Mouse (Mus musculus) cerebellum, postnatal 36 days (tissue): ENCODE measurements at regions not wholly inside any gene's neighbourhood (a gene's known extent, or its start where the extent isn't known, plus 50 kb on each side); places are given as distances from the start of the nearest gene placed in this dataset.
"Not testable (repeated sequence)": the region's sequence is repeated elsewhere in the genome, so short reads cannot be mapped to it uniquely, and the experiment has no call there.

Source experiments
- DNase-seq, 2 experiments: peaks; one replicate each; pipeline ENCODE4 v3.0.0; 2021 to 2022; ENCODE audit warnings: mixed read lengths in 2 of 2

DNA sequence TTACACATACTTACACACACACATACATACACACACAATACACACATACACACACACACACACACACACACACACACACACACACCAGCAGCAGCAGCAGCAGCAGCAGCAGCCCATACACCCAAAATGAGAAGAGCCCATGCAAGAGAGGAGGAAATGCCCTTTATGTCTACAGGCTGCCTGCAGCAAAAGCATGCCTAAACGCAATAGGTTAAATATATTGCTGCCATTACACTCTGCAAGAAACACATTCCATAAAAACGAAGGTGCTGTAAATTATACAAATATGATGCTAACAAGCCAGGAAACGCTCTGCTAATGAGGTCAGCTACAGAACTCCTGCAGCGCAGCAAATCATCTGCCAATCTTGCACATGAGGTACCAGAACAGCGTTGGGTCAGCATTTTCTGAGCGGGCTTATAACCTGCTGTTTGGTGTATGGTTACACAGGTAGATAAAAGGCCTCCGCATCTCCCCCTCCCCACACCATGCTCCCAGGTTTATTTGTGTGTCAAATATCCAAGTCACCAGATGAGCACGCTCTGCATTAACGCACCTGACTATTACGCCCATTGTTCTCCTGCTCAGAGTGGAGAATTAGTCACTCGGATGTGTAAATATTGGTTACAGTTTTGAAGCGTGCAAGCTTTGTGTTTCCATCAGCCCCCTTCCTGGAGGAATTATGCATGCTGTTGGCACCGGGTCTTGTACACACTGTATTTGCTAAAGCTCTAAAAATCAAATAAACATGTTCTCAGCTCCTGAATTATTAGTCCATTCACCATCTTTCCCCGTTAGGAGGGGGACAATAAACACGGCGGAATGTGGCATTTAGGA, 214.0 kb upstream of the Zfp703 start:
- DNase-seq = peak; percentile 74 to 75

DNA sequence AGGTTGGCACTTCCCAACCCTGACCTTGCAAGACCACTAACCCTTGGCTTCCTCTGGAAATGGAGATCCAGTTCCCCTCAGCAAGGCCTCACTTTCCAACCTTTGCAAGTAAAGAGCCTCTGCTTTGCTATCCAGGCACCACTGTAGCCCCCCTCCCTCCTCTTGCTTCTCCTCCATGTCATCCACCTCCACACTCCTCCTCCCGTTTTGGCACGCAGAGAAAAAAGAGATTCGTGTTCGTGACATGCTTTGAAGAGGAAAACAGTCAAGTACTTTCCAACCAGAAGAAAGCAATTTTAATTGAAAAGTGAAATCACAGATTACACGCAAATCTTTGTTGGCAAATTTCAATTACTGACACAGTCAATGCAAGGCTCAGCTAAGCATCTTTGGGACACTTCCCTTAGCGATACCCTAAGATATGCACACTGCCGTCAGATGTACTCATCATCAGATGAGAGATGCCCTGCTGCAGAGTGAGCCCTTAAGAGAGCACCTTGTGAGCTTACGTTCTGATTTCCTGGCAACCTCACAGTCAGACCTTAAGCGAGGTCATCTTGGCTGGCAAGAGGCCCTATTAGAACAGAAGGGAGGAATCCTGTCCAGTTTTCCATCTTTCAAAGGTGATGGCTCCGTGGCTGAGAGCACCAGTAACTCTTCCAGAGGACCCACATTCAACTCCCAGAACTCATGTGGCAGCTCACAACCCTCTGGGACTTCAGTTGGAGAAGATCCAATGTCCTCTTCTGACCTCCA, 208.5 kb upstream of the Zfp703 start:
- DNase-seq = peak; percentile 60 to 74

DNA sequence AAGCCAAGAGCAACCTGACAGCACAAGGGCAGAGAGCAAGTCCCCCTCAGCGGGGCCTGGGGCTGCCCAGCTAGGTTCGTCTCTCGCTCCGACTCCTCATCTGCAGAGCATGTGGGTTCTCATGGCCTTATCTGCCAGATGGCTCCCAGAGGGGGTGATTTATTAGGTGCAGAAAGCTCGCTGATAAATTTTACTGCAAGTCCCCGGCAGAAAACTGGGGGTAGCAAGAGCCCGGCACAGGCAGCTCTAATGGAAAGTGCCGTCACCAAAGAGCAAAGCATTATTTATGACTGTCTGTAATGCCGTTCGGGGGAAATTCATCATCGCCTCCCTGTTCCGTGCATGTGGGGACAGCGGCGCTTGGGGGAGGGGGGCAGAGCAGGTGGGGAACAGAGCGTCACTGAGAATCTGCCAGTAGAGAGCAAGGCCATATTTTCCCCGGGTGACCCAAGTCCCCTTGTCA, 206.7 kb upstream of the Zfp703 start:
- peak in 1 of 2 experiments; percentile 21 for DNase-seq

DNA sequence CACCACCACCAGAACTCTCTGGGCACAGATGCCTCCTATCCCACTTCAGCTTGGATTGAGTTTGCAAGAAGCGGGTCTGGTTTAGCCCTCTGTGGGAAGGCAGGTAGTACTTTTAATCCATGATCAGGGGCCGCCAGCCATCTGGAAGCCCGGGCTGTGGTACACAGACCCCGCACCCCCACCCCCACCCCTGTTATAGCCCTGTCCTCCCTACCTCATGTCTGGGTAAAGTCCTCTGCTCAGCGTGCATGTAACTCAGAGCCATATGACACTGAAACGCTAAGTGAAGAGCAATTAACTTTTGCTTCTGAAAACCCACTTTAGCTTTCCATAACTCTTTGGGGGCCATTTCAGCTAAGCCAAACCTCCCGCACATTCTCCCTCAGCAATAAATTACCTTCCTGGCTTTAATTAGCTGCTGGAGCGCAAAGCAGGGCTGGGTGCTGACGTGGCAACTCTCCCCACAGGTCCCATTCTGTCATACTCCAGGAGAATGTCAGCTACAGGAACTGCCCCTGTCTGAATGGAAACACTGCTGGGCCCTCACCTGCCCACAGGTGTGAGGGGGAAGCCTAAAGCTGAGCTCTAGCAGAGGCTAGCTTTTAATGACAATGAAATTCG, 198.1 kb upstream of the Zfp703 start:
- no peak for DNase-seq

DNA sequence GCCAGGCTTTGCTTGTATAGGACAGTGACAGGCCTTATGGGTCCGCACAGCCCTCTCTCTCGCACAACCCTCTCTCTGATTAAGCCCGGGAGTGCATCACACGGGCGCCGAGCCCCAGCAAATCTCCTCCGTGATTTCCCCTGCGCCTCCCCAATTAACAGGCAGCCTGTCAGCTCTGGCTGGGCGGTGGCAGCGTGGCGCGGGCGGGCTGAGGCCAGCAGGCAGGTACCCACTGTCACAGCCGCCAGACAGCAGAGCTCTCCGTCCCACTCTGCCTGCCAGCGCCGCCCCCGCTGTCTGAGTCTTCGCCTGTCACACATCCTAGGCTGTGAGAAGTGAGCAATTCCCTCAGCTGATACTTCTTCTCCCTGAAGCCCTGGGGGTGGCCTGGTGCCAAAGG, 196.6 kb upstream of the Zfp703 start:
- peak; percentile 42 to 55 for DNase-seq

DNA sequence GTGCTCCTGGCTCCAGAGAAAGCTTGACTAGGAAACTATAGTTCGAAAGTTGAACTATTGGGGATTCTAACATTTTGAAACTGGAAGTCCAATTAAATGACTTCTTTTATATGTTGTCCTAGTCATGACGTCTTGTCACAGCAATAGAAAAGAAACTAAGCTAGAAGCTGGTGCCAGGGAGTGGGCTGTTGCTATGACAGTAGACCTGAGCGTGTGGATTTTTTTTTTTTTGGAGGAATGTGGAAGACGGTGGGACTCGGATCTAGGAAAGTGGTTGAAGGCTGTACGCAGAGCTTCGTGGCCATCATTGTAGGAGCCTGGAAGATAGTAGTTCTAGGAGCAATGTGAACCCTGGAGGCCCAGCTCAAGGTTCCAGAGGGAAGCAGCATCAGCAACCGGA, 194.2 kb upstream of the Zfp703 start:
- DNase-seq = not testable (repeated sequence)

DNA sequence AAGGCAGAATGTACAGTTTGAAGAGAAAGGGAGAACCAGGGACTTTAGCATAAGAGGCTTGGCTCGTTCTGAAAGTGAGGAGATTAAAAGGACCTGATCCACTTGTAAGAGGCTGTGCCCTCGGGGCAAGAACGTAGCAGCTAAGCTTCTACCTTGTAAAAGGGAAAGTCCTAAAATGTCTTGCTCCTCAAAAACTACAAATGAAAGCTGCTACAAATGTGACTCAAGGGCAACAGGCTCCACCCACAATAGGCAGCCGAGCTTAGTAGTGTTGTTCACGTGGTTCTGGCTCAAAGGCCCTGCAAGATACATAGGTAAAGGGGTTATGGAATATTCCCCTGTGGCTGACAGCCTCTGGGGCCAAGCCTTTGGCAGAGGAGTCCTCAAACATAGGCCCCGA, 192.7 kb upstream of the Zfp703 start:
- DNase-seq = no peak

DNA sequence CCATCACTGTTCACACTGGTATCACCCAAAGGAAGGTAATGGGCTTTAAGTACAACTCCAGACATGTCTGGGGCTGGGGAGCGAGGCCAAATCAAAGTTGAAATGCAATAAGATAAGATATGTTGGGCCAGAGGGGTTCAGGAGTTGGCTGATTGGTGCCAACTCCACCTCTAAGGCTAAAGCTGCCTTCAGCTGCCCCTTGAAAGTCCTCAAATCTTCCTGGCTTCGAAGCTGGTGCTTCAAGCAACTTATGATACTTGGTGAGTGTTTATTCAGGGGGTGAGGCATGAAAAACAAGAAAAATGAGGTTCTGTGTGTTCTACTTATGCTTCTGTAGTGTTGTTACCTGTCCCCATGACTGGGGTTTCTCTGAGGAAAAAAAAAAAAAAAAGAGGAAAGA, 185.3 kb upstream of the Zfp703 start:
- no peak for DNase-seq

DNA sequence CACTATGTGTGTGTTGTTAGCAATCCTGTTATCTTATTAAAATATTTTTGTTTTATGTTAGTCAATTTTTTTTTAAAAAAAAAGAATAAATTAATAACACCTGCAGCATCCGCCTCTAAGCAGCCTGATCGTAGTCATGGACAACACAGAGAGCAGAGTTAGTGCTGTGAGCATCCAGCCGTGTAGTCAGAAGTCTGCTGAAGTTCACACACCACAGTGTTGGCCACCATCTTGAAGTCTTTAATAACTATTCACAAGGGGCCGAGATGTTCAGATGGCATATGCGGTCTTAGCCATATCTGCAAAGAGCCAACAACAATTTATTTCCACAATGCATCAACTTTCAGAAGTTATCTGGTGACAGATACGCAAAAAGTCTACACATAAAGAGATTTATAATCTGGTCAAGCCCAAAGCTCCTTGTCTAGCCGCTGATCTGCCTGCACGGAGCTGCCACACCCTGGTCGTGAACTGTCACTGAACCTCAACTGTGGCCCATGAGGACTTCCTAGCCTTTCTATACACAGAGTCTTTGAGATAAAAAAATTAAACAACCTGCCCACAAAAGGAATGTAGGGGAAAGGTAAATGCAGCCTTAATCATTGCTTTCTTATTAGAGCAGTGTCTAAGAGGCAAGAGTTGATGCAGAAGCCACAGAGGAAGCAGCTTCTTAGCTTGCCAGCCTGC, 183.4 kb upstream of the Zfp703 start:
- no peak for DNase-seq

DNA sequence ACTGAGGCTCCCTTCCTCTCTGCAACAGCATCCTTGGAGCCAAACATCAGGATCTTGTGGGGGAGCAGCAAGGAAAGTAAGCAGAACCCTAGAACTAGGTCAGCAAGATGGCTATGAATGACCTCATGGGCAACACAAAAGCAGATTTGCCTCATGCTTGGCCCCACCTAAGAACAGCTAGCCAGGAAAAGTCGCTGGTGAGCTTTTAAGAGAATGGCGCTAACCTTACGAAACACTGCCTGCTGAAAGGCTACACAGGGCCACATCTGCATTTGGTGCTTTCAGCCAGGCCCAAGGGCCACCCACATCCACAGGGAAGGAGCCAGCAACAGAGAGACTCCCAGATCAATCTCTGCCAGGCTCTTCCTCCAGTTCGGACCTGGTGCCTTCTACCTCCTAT, 182.7 kb upstream of the Zfp703 start:
- no peak for DNase-seq

DNA sequence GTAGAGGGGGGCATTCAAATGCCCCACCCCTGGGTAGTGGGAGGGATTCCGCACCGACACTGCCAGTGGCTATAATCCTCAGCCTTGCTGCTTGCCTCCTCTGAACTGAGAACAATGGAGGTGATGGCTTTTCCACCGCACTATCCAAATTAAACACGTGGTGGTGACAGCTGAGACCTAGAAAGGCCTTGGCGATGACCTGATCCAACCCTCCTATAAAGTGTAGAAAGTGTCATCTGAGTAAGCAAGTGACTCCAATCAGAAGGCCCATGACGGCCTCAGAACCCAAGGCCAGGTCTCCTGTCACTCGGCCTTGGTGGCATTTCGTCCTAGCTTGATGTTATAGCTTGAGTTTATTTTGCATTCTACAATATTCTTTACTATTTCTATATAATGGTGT, 181.5 kb upstream of the Zfp703 start:
- no peak for DNase-seq

DNA sequence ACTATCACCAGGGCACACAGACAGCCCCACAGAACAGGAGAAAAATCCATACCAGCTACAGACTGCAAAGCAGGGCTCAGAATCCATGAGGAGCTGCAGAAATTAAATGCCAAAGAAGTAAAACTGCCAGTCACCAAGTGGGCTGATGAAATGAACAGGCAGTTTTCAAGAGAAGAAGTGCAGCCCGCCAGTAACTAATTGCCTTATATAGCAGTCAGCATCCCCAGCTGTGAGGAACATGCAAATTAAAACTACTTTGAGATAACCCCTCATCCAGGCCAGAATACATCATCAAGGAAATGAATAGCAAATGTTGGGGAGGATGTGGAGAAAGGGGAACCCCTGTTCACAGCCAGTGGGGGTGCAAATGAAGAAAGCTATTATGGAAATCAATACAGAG, 177.3 kb upstream of the Zfp703 start:
- DNase-seq = no peak

DNA sequence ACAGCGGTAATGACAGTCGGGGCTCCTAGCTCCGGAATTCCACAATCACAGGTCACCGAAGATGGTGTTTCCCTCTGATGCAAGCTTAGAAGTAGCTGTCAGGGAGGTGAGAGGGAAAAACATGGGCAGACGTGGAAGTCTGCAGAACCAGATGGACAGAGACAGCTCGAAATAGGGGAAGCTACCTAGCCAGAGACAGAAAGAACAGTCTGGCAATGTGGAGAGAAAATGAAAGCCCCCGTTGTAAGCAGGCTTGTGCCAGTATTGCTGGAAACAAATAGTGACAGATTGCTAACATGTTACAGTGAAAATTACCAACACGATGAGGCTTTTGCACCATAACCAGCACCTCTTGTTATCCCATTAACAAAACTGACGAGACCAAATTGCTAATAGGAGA, 173.0 kb upstream of the Zfp703 start:
- DNase-seq = peak in 1 of 2 experiments; percentile 15

DNA sequence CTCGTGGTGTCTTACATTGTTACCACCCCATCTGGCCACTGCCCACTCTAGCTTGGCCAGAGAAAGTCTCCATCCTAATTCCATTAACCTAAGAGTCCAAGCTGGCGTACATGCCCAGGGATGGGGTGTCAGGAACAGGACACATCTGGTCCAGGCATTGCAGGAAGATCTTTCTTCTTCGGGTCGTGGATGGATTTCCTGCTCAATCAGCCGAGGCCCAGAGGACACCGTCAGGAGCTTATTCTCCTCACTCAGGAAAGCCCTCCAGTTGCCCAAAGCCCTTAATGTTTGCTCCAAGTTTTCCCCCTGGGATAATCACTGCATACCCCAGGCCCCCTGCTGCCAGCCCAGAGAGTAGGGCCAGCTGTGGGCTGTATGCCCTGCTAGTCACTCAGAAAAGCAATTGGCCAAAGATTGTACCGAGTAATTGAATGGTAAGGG, 172.2 kb upstream of the Zfp703 start:
- no peak for DNase-seq

DNA sequence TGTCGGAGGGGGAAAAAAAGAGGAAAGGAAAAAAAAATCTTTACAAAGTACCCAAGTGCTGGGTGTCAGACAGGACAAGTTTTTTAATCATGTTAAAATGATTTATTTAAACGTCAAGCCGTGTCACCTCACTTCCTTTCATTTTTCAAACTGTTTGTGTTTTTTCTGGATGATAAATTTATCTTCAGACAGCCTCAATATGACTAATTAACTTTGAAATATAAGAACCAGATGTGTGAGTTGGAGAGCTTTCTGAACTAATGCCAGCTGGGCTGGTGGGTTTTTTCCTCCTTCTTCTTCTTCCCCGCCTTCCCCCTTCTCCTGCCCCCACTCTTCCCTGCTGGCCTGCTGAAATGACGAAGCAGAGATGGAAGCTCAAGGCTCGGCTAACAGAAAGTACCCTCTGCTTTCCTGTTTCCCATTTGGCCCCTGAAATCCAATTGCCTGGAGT, 171.7 kb upstream of the Zfp703 start:
- DNase-seq = no peak

DNA sequence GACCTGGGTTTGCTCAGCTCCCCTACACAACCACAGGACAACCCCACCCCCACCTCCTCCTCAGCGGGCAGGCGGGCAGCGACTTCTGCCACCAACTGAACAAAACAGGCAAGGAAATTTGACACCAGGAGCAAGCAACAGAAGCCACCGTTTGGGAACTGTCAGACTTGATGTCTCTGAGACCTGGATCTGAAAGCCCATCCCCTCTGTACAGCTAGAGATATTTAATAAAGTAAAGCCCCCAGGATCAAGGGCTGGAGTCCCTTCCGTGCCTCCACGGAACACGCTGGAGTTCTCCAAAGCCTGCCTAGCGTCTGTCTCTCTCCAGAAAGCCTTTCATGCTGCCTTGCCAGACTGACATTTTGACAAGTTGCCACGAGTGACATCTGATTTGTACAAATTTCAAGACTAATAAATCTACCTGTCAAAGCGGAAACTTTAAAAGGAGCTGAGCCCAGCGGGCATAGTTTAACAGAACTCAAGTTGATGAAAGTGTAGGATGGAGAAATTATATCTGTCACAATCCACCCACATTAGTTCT, 168.9 kb upstream of the Zfp703 start:
- peak; percentile 27 to 38 for DNase-seq

DNA sequence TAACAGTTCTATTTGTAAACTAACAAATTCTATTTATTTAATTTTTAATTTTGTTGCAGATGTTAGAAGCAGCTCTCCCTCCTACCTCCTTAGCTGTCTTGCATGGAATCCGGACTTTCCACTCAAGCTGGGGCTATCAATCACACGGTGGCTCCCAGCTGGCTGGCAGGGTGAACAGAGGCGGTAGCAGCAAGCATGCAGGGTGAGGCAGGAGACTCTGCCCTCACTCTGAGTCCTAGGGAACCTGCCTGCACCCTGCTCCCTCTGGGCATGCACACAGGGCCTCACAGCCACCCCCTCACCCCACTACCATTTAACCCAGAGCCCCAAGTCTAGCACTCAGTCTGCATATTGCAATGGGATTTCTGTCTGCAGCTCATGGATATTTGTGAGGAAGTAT, 168.4 kb upstream of the Zfp703 start:
- DNase-seq = no peak

DNA sequence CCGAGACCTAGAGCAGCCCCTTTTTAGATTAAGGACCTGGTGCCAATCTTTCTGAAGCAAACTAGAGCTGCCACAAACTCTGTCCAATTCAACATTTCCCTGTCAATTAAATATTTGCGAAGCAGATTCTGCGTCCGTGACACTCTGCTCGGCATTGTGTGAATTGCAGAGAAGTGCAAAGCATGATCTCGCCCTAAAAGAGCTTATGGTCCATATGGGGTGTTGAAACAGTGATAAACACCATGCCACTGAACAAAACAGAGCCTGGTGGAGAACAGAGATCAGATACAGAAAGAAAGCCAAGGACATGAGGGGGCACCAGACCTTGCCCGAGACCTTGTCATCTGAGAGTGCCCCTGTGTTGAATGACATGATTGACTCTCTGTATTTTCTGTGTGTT, 167.2 kb upstream of the Zfp703 start:
- no peak for DNase-seq

DNA sequence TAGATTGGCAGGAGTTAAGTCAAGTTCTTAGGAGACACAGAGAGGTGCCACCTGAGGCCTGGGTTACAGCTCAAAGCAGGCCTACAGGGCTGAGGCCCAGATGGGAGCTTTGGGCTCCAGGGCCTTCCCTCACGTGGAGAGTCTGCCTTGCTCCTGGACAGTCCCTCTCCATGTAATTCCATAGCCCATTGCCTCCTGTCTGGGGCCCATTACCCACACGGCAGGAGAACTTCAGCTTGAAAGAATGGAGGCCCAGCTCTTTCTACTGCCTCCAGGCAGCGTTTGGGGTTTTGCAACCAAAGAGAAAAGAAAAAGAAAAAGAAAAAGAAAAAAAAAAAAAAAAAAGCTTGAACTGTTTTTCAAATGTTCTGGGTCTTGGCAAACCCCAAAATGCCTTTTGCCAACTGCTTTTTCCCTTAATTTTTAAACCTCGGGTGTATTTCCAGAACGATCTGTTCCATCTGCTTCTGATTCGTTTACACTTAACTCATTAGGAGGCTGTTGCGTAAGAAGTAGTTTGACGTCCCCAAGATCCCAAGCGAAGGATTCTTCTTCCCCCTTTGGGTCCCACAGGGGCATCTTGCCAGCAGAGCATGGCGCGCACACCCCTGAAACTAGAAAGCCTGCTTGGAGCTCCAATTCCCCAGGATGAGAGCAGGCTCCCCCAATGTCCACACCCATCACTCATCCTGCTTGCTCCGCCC, 165.4 kb upstream of the Zfp703 start:
- no peak for DNase-seq

DNA sequence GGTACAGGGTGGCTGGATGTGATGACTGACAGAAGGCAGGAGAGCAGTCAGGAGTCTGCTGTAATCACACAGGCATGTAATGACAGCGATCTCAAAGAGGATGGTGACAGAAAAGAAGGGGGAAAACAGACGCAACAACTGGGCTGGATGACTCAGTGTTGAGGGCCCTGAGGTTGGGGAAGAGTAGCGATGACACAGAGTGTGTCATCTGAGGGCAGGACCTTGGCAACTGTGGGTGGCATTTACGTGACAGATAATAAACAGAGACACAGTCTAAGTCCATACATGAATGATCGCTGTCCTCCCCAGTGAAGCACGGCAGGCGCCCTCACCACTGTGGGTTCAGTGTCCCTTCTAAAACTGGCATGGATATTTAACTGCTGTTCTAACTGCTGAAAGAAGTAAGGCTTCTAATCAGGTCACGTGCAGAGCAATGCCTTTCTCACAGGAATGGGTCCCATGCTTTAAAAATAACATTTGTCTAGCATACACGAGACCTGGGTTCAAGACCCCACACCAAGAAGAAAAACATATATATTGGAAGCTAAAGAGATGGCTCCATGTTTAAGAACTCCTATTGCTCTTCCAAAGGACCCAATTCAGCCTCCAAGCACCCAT, 163.8 kb upstream of the Zfp703 start:
- no peak for DNase-seq

DNA sequence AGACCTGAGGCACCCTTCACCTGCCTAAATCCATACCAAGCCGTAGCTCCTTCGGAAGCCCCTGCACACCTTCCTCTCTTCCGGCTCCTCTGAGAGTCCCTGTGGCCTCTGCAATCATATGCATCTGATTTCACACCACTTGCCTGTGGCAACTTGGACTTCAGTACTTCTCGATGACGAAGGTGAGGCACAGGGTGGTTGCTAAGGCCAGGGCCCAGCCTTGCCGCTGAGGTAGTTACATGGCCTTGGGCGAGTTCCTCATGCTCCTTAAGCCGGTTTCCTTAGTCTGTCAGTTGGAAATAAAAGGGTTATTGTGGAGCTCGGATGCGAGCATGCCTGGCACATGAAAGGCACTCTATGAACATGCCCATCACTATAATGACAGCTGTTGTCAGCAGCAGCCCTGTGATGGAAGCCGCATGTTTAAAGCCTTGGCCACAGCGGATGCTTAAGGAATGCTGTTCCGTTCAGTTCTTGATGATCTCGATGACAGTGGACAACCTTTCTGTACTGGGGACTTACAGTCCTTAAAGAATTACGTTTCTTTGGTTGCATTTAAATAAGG, 162.0 kb upstream of the Zfp703 start:
- no peak for DNase-seq
